Mouse (Mus musculus) lung, postnatal 4 days (tissue): Measurements from ENCODE around the gene AI464131.
"Not testable (repeated sequence)": the region's sequence is repeated elsewhere in the genome, so short reads cannot be mapped to it uniquely, and the experiment has no call there.

Experiments used
- DNase-seq, 2 experiments: peaks; one replicate each; pipeline ENCODE4 v3.0.0; 2021

The AI464131 gene

DNA sequence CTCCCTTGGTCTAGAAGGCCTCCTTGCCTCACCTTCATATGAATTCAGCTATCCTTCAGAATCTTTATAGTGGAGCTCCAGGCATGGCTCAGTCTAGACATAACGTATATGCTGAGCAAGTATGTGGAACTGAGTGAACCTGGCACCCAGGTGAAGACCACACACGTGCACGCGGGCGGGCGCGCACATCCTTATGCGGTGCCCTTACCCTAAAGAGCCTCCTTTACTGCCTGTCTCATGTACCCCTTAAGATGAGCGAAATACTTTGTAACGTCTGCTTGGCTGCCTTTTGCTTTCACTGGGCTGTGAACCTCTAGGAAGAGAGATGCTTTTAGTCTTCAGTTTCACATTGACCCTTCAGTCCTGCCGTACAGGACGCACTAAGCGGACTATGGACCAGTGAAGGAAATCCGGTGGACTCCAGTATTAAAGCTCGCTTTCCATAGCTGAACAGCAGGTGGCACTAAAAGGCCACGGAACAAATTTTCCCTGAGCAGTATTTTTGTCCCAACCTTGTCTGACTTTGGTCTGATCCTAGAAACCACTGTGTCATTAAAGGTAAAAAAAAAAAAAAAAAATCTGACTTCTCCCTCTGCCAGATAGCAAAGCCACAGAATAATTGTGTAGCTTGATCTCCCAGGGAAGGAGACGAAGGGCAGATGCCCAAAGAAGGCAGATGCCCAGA lies 34.3 kb downstream of the AI464131 start:
- DNase-seq = peak; percentile 29 to 75

DNA sequence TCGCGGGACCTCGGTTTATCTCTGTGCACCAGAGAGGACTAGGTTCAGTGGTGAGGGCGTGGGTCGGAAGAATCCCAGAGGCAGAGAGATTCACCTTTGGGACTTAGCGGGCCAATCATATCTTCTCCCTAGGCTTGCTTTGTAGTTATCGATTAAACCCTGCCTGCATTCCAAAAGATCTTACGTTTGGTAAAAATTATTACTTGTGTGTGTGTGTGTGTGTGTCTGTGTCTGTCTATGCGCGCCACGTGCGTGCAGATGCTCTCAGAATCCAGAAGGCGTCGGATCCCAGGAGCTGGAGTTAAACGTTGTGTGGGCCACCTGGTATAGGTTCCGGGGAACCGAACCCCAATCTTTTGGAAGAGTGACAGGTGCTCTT lies 37.6 kb downstream of the AI464131 start:
- no peak for DNase-seq

DNA sequence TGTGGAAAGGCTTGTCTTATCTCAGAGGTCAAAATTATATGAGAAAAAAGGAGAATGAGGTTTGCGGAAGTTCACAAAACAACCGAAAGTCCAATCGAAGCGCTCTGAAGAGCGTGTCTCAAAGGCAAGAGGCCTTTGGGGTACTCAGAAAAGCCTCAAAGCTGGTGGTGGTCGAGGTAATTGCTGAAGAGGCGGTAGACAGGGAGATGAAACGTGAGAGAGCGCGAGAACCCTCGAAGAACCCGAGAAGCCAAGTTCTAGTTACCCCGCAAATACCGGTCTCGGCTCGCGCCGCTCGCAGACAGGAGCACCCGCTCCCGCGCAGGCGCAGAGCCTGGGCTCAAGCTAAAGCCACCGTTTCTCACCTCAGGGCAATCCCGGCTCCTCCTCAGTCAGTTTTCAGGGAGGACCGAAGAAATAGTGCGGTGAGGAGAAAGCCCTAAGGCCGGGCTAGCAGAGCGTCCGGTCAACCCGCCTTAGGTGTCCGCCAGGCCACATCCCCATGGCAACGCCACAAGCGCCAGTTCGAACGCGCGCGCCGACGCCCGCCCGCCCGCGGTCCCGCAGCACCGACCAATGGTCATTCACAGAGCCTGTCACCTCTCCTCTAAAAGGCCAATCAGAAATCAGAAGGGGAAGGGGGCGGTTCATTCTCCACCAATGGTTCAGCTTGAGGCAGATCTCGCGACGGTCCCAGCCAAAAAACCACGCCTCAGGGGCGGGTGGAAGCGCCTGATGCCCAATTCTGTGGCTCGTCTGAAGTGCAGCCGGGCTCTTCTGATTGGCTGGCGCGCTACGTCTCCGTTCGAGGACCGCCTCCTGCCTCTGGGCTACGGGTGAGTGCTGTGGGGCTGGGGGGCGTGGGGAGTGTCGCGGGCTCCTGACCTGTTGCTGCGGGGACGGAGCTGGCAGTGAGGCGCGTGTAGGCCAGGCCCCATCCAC lies 38.3 kb downstream of the AI464131 start, which contains the start of the genes Kif24 and Nudt2:
Gene Kif24 (minus strand): TSS at position 543 of the 942 bp plus-strand sequence.
Gene Nudt2 (plus strand): TSS at position 807 of the 942 bp plus-strand sequence.
- DNase-seq = peak; percentile 98 to 99

DNA sequence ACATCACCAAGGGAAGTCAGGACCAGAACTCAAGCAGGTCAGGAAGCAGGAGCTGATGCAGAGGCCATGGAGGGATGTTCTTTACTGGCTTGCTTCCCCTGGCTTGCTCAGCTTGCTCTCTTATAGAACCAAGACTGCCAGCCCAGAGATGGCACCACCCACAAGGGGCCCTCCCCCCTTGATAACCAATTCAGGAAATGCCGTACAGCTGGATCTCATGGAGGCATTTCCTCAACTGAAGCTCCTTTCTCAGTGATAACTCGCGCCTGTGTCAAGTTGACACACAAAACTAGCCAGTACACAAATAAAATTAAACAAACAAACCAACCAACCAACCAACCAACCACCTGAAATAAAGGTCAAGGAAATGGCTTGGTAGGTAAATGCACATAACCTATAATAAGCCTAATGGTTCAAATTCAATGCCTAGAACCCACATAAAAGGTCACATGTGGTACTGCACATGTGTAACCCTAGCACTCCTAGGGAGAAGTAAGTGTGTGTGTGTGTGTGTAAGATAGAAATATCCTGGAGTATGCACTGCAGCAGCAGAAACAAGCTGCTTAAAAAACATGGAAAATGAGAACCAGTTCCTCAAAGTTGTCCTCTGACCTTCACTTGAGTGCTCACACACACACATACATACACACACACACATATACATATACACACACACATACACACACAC lies 39.7 kb downstream of the AI464131 start:
- DNase-seq = not testable (repeated sequence)

DNA sequence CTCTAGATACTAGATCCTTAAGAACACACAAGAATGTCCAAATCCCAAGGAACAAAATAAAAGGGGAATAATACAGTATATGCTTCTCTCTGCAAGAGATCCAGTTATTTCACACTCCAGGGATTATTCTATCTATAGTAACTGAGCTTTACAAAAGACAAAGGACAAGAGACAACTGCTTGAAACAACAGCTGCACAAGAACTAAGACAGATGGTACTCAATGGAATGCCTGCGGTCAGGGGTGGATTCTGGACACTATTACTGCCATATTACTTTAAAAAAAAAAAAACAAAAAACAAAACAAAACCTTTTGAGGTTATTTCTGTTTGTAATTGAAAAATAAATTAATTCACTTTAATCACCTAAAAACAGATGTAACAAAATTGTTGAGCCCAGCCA lies 42.2 kb downstream of the AI464131 start:
- DNase-seq = no peak

DNA sequence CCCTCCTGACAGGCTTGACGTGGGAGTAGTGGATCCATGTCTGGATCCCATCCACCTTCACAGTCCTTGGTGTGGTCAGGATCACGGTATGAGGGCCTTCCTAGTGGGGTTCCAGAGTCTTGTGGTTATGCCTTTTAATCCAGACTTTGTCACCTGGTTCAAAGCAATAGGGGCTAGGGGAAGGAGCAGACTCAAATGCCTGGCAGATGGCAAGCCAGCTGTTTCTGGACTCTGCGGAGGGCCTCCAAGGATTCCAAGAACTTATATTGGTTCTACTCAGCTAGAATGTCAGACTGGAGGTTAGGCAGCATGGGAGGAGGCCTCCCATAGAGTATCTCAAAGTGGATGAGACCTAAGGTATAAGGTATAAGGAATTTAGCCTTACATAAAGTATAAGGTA lies 55.3 kb downstream of the AI464131 start:
- no peak for DNase-seq
